Mouse (Mus musculus) midbrain, embryonic 10.5 days (tissue): ENCODE results near the gene Olfr3. TPM values are rescaled to one million over a fixed set of nuclear protein-coding genes. Genes with fewer than 3 reads are reported as not detected.

ENCODE experiments used
- DNase-seq: peaks from one replicate; pipeline ENCODE4 v3.0.0-alpha.2; 2017; ENCODE audit warnings: low spot score
- H3K27ac ChIP-seq: fragments of 300-500 bp; sonication (generic); replicated peaks from 2 replicates; pipeline ENCODE4 v1.5.1; 2016; ENCODE audit warnings: mild to moderate bottlenecking
- H3K27me3 ChIP-seq: fragments of 300-500 bp; sonication (generic); 2 replicates; pipeline ENCODE4 v1.6.1; 2016; ENCODE audit warnings: low read depth, mild to moderate bottlenecking; ENCODE audit not compliant: poor library complexity, severe bottlenecking
- H3K36me3 ChIP-seq: fragments of 300-500 bp; sonication (generic); 2 replicates; pipeline ENCODE4 v1.6.1; 2016; ENCODE audit warnings: mild to moderate bottlenecking, moderate library complexity
- H3K4me1 ChIP-seq: fragments of 300-500 bp; sonication (generic); 2 replicates; pipeline ENCODE4 v1.6.1; 2016
- H3K4me3 ChIP-seq: fragments of 300-500 bp; sonication (generic); 2 replicates; pipeline ENCODE4 v1.5.1; 2016; ENCODE audit warnings: mild to moderate bottlenecking, moderate library complexity
- H3K9me3 ChIP-seq: fragments of 300-500 bp; sonication (generic); replicated peaks from 2 replicates; pipeline ENCODE4 v1.6.1; 2016; ENCODE audit warnings: mild to moderate bottlenecking
- WGBS: fragments of 180-500 bp; shearing (Covaris S2); methylation state at CpG from one replicate; pipeline ENCODE4 v1.1.7; 2016; 5-methylcytosine and 5-hydroxymethylcytosine counted together
- polyA plus RNA-seq: library from polyadenylated mRNA; unstranded; fragments of >200 nt; fragmentation: Nextera tagmentation; extraction: Ambion mirVana; gene quantifications from 2 replicates; pipeline ENCODE4 v1.2.1, GENCODE M21; 2016

The Olfr3 gene
- polyA plus RNA-seq = not detected in 2 replicates

GRCm38 (mm10) chr2:36816932-36817331 lies at the start of gene Olfr3:
Gene Olfr3, minus strand, starts transcription at chr2:36817032.
- H3K36me3 ChIP-seq = no peaks in the 10 kb centered on the region
- H3K9me3 ChIP-seq = peaks cover 52% of the 10 kb centered on the region
- no peak within 1 kb of the TSS for H3K27ac ChIP-seq
- H3K4me3 ChIP-seq = no peak within 1 kb of the TSS
- no peaks in the 10 kb centered on the region for H3K4me1 ChIP-seq
- no peak for DNase-seq
- no peaks in the 10 kb centered on the region for H3K27me3 ChIP-seq
- 91% methylated on average over 1 of the region's 1 CpGs for WGBS

- peaks cover 47% of the 10 kb centered on the region for H3K9me3 ChIP-seq
- DNase-seq = no peak
- H3K27me3 ChIP-seq = no peaks in the 10 kb centered on the region
- no peak within 1 kb of the TSS for H3K27ac ChIP-seq
- WGBS = 82% methylated on average over 1 of the region's 1 CpGs
- no peak within 1 kb of the TSS for H3K4me3 ChIP-seq
- no peaks in the 10 kb centered on the region for H3K4me1 ChIP-seq
- H3K36me3 ChIP-seq = no peaks in the 10 kb centered on the region
These were observed 45.7 kb upstream of the Olfr3 start, which contains the start of gene Olfr351 for GRCm38 (mm10) chr2:36862560-36862959. Gene Olfr351, minus strand, starts transcription at chr2:36862660.

GRCm38 (mm10) chr2:36846010-36846409 lies 29.2 kb upstream of the Olfr3 start, which contains the start of gene Olfr350:
Gene Olfr350, plus strand, starts transcription at chr2:36846310.
- Histone ChIP-seq H3K36me3 (no peaks in the 10 kb centered on the region), H3K27me3 (no peaks in the 10 kb centered on the region), H3K4me1 (no peaks in the 10 kb centered on the region), H3K4me3 (no peak within 1 kb of the TSS), H3K27ac (no peak within 1 kb of the TSS), H3K9me3 (peaks cover 56% of the 10 kb centered on the region)
- DNase-seq = no peak
- 82% methylated on average over 1 of the region's 1 CpGs for WGBS

- 85% methylated on average over 2 of the region's 2 CpGs for WGBS
- Histone ChIP-seq H3K27ac (no peak within 1 kb of the TSS), H3K4me3 (no peak within 1 kb of the TSS), H3K36me3 (no peaks in the 10 kb centered on the region), H3K4me1 (no peaks in the 10 kb centered on the region), H3K9me3 (peaks cover 44% of the 10 kb centered on the region), H3K27me3 (no peaks in the 10 kb centered on the region)
- no peak for DNase-seq
These were observed 26.6 kb downstream of the Olfr3 start, which contains the start of gene Olfr50 for GRCm38 (mm10) chr2:36790238-36790637. Gene Olfr50, plus strand, starts transcription at chr2:36790538.

GRCm38 (mm10) chr2:36783976-36784375 lies 32.9 kb downstream of the Olfr3 start, which contains the start of gene Olfr348:
Gene Olfr348, plus strand, starts transcription at chr2:36784276.
- Histone ChIP-seq H3K27me3 (no peaks in the 10 kb centered on the region), H3K27ac (no peak within 1 kb of the TSS), H3K4me1 (no peaks in the 10 kb centered on the region), H3K9me3 (peaks cover 29% of the 10 kb centered on the region), H3K36me3 (no peaks in the 10 kb centered on the region), H3K4me3 (no peak within 1 kb of the TSS)
- 77% methylated on average over 2 of the region's 2 CpGs for WGBS
- DNase-seq = no peak

Other genes starting within 250 kb of the Olfr3 start
- gene Olfr345, start 177.0 kb downstream of the Olfr3 start, polyA plus RNA-seq = not detected in 2 replicates
- not detected in 2 replicates for gene Olfr346, start 131.2 kb downstream of the Olfr3 start, polyA plus RNA-seq
- not detected in 2 replicates for gene Olfr347, start 85.1 kb downstream of the Olfr3 start, polyA plus RNA-seq
- not detected in 2 replicates for gene Olfr348, start 32.8 kb downstream of the Olfr3 start, polyA plus RNA-seq
- not detected in 2 replicates for gene Olfr50, start 26.5 kb downstream of the Olfr3 start, polyA plus RNA-seq
- not detected in 2 replicates for gene Olfr350, start 29.3 kb upstream of the Olfr3 start, polyA plus RNA-seq
- not detected in 2 replicates for gene Olfr351, start 45.6 kb upstream of the Olfr3 start, polyA plus RNA-seq
- not detected in 2 replicates for gene Olfr352, start 51.4 kb upstream of the Olfr3 start, polyA plus RNA-seq
- not detected in 2 replicates for gene Olfr353, start 75.9 kb upstream of the Olfr3 start, polyA plus RNA-seq
- gene Olfr354, start 88.6 kb upstream of the Olfr3 start, polyA plus RNA-seq = not detected in 2 replicates
- not detected in 2 replicates for gene Olfr355, start 111.9 kb upstream of the Olfr3 start, polyA plus RNA-seq
- not detected in 2 replicates for gene Olfr356, start 120.1 kb upstream of the Olfr3 start, polyA plus RNA-seq
- not detected in 2 replicates for gene Olfr357, start 176.8 kb upstream of the Olfr3 start, polyA plus RNA-seq
- gene Olfr358, start 192.3 kb upstream of the Olfr3 start, polyA plus RNA-seq = not detected in 2 replicates
- not detected in 2 replicates for gene Olfr360, start 248.7 kb upstream of the Olfr3 start, polyA plus RNA-seq